Mouse (Mus musculus) midbrain, embryonic 14.5 days (tissue): ENCODE data around the gene Ankrd66. TPM values are rescaled to one million over a fixed set of nuclear protein-coding genes. Genes with fewer than 3 reads are reported as not detected.

Experiments
- ATAC-seq: fragments of 200-750 bp; cut with Nextera tagmentation; 2 replicates; pipeline ENCODE4 v1.8.0; 2017; ENCODE audit warnings: moderate number of reproducible peaks, moderate library complexity; ENCODE audit not compliant: low FRiP score, low TSS enrichment
- DNase-seq: peaks from one replicate; pipeline ENCODE4 v3.0.0-alpha.2; 2015
- H3K27ac ChIP-seq: fragments of 300-500 bp; sonication (generic); replicated peaks from 2 replicates; pipeline ENCODE4 v1.5.1; 2014; ENCODE audit warnings: mild to moderate bottlenecking, low read depth, low read length, moderate library complexity
- H3K27me3 ChIP-seq: fragments of 300-500 bp; sonication (generic); 2 replicates; pipeline ENCODE4 v1.6.1; 2014; ENCODE audit warnings: low read length, control low read depth, mixed read lengths; ENCODE audit not compliant: control insufficient read depth, insufficient read depth
- H3K36me3 ChIP-seq: fragments of 300-500 bp; sonication (generic); 2 replicates; pipeline ENCODE4 v1.6.1; 2014; ENCODE audit warnings: low read length, control low read depth; ENCODE audit not compliant: control insufficient read depth, insufficient read depth
- H3K4me1 ChIP-seq: fragments of 300-500 bp; sonication (generic); 2 replicates; pipeline ENCODE4 v1.6.1; 2014; ENCODE audit warnings: mild to moderate bottlenecking, antibody characterized with exemption, low read length, control low read depth; ENCODE audit not compliant: control insufficient read depth, insufficient read depth
- H3K4me2 ChIP-seq: fragments of 300-500 bp; sonication (generic); 2 replicates; pipeline ENCODE4 v1.6.1; 2014; ENCODE audit warnings: mild to moderate bottlenecking, low read length, moderate library complexity
- H3K4me3 ChIP-seq: fragments of 300-500 bp; sonication (generic); replicated peaks from 2 replicates; pipeline ENCODE4 v1.5.1; 2014; ENCODE audit warnings: low read depth, low read length
- H3K9ac ChIP-seq: fragments of 300-500 bp; sonication (generic); replicated peaks from 2 replicates; pipeline ENCODE4 v1.6.1; 2014; ENCODE audit warnings: mild to moderate bottlenecking, low read length, moderate library complexity
- H3K9me3 ChIP-seq: fragments of 300-500 bp; sonication (generic); 2 replicates; pipeline ENCODE4 v1.6.1; 2016; ENCODE audit warnings: low read length, control low read depth, mixed read lengths; ENCODE audit not compliant: control insufficient read depth
- WGBS: fragments of 180-500 bp; shearing (Covaris S2); extraction: QIAGEN DNeasy Blood & Tissue Kit; methylation state at CpG from one replicate; pipeline ENCODE4 v1.1.7; 2014; 5-methylcytosine and 5-hydroxymethylcytosine counted together
- polyA plus RNA-seq: library from polyadenylated mRNA; unstranded; fragments of >200 nt; fragmentation: Nextera tagmentation; extraction: Ambion mirVana; gene quantifications from 2 replicates; pipeline ENCODE4 v1.2.1, GENCODE M21; 2014

Gene Ankrd66
- polyA plus RNA-seq, 1 experiment from 2014 or later: 0.43 TPM

DNA sequence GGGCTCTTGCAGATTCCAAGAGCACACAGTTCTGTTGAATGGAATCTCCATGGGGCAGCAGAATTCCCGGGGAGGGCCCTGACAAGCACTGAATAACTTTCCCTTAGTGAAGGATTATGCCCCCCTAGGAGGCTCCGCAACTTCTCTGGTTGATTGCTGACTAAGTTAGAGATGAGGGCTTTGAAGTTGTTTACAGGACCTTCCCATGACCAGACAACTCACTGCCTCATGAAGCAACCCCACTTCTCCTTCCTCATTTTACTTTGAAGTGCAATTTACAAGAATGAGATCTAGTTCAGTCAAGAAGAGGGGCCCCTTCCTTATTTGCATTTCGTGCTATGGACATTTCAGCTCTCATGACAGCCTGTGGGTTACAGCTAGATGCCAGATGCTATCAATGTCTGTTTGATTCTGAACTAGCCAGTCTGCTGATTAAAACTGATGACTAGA lies 30.2 kb upstream of the Ankrd66 start:
- H3K4me3 ChIP-seq: no peak overlapping the region
- no peak overlapping the region for H3K9ac ChIP-seq
- 0 out of 2 replicates have a peak, but pooled peaks cover 2% of the 10 kb centered on the region for H3K4me1 ChIP-seq
- no peaks in the 10 kb centered on the region for H3K36me3 ChIP-seq
- H3K4me2 ChIP-seq: no peak overlapping the region
- WGBS: 16% methylated on average over 3 of the region's 3 CpGs
- ATAC-seq (no peak), DNase-seq (no peak)
- no peaks in the 10 kb centered on the region for H3K27me3 ChIP-seq
- H3K9me3 ChIP-seq: no peaks in the 10 kb centered on the region
- no peak overlapping the region for H3K27ac ChIP-seq

DNA sequence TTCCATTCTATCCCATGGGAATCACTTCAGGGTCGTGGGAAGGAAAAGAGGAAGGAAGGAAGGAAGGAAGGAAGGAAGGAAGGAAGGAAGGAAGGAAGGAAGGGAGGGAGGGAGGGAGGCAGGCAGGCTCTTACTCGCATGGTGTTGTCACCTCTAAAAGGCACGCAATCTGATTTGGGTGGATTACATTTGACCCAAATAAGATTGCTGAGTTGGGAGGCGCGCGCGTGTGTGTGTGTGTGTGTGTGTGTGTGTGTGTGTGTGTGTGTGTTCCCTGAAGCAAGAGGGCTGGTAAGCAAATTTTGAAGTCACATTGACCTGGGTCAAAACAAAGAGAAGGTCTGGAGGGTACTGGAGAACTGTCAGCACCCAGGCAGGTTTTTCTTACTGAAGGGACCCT lies 25.8 kb upstream of the Ankrd66 start:
- Histone ChIP-seq H3K36me3 (no peaks in the 10 kb centered on the region), H3K27me3 (no peaks in the 10 kb centered on the region), H3K4me2 (no peak overlapping the region), H3K27ac (no peak overlapping the region), H3K9ac (no peak overlapping the region), H3K9me3 (no peaks in the 10 kb centered on the region), H3K4me1 (peaks cover 7% of the 10 kb centered on the region; the same call in 1 of the 2 replicates), H3K4me3 (no peak overlapping the region)
- WGBS: 65% methylated on average over 7 of the region's 7 CpGs
- no peak for DNase-seq
- no peak for ATAC-seq

DNA sequence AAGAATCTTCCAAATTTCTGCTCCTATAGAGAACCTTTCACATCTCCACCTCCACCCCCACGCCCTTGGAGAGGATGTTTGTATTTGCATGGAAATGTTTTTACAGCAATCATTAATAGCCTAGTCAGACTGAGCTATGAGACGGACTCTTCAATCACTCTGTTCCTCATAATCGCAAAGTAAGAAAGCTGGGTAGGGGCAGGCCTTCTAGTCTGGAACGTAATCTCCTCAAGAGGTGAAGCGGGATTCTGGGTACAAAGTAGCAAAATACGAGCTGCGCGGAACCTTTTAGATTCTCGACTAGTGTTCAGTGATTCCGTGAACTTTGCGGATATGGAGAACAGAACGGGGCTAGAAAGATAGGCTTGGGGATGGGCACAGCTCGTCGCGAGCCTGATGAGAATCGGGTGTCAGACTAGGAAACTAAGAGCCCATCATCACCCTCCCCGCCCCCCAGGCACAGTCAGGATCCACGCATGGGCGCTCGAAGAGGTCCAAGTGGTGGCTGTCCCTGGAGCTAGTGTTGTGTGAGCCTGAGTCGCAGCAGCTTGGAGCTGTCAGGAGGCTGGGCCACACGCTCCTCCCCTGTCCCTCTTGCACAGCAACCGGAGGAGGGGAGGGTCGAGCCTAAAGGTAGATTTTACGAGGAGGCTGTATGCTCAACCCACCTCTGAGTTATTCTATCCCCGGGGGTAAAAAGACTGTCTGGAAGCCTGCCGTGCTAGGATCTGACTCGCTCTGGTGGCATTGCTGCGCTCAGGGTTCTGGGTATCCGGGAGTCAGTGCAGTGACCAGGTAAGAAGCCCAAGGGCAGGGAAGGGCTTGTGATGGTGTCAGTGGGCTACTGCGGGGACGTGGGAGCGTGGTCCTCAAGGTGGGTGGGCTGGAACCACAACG lies 24.8 kb upstream of the Ankrd66 start, which contains the start of gene Pla2g7:
Gene Pla2g7 (plus strand): TSS at position 107 of the 897 bp plus-strand sequence.
- Histone ChIP-seq H3K4me3 (peak within 1 kb of the TSS; percentile 47), H3K4me2 (peak within 1 kb of the TSS; percentile 87), H3K9me3 (no peaks in the 10 kb centered on the region), H3K9ac (peak within 1 kb of the TSS; percentile 54), H3K27ac (no peak within 1 kb of the TSS), H3K27me3 (no peaks in the 10 kb centered on the region), H3K36me3 (no peaks in the 10 kb centered on the region), H3K4me1 (peaks cover 7% of the 10 kb centered on the region; the same call in 1 of the 2 replicates)
- ATAC-seq (peak; percentile 81), DNase-seq (peak; percentile 70)
- WGBS: 1% methylated on average over 34 of the region's 34 CpGs

DNA sequence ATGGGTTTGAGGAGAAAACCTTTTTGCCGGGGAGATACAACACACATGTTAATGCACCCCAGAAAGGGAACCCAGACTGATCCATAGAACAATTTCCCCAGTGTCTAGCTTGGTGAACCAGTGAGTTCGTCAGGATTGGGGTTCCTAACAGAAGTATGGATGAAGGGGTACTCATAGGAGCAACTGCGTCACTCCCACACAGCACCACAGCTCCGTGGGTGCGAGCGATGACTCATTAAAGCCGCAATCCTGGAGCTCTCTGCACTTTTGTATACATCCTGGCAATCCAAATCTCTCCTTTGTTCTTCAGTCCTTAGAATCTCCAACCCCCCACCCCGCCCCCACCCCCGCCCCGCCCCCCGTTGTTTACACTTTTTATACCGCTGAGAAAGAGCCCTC lies 24.2 kb upstream of the Ankrd66 start:
- Histone ChIP-seq H3K27me3 (no peaks in the 10 kb centered on the region), H3K9ac (peak overlapping the region; percentile 54), H3K4me1 (peaks cover 7% of the 10 kb centered on the region; the same call in 1 of the 2 replicates), H3K36me3 (no peaks in the 10 kb centered on the region), H3K4me3 (peak overlapping the region; percentile 47), H3K9me3 (no peaks in the 10 kb centered on the region), H3K4me2 (peak overlapping the region; percentile 87), H3K27ac (no peak overlapping the region)
- ATAC-seq: peak; percentile 28; the same call in 1 of the 2 replicates
- DNase-seq: peak; percentile 38
- WGBS: 5% methylated on average over 12 of the region's 12 CpGs

DNA sequence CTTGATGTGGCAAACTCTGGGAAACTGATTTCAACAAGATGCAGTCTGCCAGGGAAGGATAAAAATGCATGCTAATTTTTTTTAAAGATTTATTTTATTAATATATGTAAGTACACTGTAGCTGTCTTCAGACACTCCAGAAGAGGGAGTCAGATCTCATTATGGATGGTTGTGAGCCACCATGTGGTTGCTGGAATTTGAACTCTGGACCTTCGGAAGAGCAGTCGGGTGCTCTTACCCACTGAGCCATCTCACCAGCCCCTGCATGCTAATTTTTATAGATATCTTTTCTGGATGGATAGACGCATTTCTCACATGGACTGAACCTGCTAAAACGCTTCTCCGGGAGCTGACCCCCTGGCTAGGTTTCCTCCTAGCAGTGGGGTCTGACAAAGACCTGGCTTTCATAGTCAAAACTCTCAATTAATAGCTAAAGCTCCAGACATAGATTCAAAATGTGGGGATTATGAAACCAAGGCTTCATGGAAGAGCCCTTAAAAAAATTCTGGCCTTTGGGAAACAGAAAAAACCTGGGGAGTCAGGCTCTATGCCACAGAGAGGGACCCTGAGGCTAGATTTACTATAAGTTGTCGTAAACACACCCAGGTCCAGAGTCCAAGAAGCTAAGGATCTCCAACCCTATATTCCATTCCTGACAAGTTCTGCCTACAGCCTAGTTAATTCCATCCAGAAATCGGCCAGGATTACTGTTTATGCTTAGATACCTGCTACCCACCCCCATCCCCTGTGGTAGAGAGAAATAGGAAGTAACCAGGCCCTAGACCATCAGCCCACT lies 20.0 kb upstream of the Ankrd66 start:
- ATAC-seq (no peak), DNase-seq (no peak)
- H3K9ac ChIP-seq: no peak overlapping the region
- no peaks in the 10 kb centered on the region for H3K27me3 ChIP-seq
- no peaks in the 10 kb centered on the region for H3K9me3 ChIP-seq
- H3K4me3 ChIP-seq: no peak overlapping the region
- no peaks in the 10 kb centered on the region for H3K36me3 ChIP-seq
- 91% methylated on average over 7 of the region's 7 CpGs for WGBS
- H3K27ac ChIP-seq: no peak overlapping the region
- H3K4me2 ChIP-seq: no peak overlapping the region
- H3K4me1 ChIP-seq: peaks cover 2% of the 10 kb centered on the region; the same call in 1 of the 2 replicates

DNA sequence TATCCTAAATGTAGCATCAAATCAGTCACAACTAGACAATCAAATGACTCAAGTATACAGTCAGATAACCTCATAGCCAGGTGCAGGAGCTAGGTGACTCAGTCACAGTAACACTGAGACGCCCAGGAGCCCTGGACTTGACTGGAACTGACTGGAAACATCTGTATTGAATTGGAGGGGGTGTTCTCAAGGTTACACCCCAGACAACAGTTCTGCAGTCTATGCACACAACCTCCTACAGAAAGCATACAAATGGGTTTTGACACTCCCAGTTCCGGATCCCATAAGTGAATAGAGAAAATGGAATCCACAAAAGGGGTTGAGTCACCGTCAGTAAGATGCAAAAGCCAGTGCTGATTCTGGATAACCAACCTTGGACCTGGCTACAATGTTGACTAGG lies 15.2 kb upstream of the Ankrd66 start:
- 91% methylated on average over 3 of the region's 3 CpGs for WGBS
- H3K27ac ChIP-seq: no peak overlapping the region
- no peak overlapping the region for H3K9ac ChIP-seq
- no peak for ATAC-seq
- H3K9me3 ChIP-seq: no peaks in the 10 kb centered on the region
- H3K27me3 ChIP-seq: no peaks in the 10 kb centered on the region
- no peak overlapping the region for H3K4me3 ChIP-seq
- no peaks in the 10 kb centered on the region for H3K36me3 ChIP-seq
- no peak overlapping the region for H3K4me2 ChIP-seq
- H3K4me1 ChIP-seq: no peaks in the 10 kb centered on the region
- DNase-seq: no peak

DNA sequence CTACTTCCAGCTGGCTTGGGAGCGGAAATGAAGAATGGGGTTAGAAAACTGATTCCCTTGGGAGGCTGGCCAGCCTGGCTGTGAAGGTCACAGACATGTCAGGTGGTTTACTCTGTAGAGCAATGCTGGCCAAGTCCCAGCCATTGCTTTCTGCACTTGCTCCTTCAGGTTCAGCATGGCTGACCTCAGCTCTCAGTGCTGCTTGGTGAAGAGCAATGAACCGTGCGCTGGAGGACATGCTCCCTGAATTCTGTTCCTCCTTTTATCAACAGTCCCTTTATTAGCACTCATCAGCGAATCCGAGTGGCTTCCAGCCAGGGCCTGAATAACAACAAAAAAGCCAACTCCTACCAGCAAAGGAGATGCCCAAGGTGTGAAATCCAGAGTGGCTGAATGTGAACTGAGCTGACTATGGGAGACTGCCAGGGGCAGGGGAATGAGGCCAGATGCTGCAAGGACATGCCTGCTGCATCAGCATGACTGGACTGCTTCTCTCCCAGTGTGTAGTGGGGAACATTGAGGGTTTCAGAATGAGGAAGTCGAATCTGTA lies 14.2 kb upstream of the Ankrd66 start:
- DNase-seq: peak; percentile 34
- Histone ChIP-seq H3K4me1 (no peaks in the 10 kb centered on the region), H3K27me3 (no peaks in the 10 kb centered on the region), H3K9ac (no peak overlapping the region), H3K4me2 (no peak overlapping the region), H3K9me3 (no peaks in the 10 kb centered on the region), H3K4me3 (no peak overlapping the region), H3K36me3 (no peaks in the 10 kb centered on the region), H3K27ac (no peak overlapping the region)
- 26% methylated on average over 6 of the region's 6 CpGs for WGBS
- peak; percentile 70; the same call in 1 of the 2 replicates for ATAC-seq

DNA sequence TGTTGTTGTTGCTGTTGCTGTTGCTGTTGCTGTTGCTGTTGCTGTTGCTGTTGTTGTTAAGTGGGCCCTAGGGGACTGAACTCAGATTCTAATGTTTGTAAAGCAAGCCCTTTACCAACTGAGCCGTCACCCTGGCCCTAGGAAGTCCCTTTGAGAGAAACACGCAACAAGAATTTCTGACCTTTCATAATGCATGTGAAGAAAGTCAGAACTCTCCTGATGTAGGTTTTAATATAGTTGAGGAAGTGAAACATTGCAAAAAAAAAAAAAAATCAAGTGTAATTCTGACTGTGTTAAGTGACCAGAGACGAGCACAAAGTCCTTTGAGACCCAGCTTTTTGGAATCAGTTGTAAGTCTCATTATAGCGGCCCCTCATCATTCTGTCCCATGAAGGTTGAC lies 13.7 kb upstream of the Ankrd66 start:
- Histone ChIP-seq H3K27me3 (no peaks in the 10 kb centered on the region), H3K27ac (no peak overlapping the region), H3K36me3 (no peaks in the 10 kb centered on the region), H3K4me1 (no peaks in the 10 kb centered on the region), H3K4me2 (no peak overlapping the region), H3K9ac (no peak overlapping the region), H3K9me3 (no peaks in the 10 kb centered on the region), H3K4me3 (no peak overlapping the region)
- ATAC-seq (no peak), DNase-seq (no peak)
- WGBS: 84% methylated on average over 4 of the region's 4 CpGs
